Mouse (Mus musculus) neural tube, embryonic 12.5 days (tissue): ENCODE measurements around the gene Epb41l2. TPM values are rescaled to one million over a fixed set of nuclear protein-coding genes. Genes with fewer than 3 reads are reported as not detected.
A peak's percentile ranks its signal among the peaks of the same experiment; 100 is the strongest.

ENCODE experiments used
- ATAC-seq: fragments of 200-750 bp; cut with Nextera tagmentation; 2 replicates; pipeline ENCODE4 v1.8.0; 2017; ENCODE audit warnings: low read depth, mild to moderate bottlenecking, moderate TSS enrichment, moderate library complexity; ENCODE audit not compliant: low FRiP score
- H3K27ac ChIP-seq: fragments of 300-500 bp; sonication (generic); 2 replicates; pipeline ENCODE4 v1.5.1; 2016
- H3K27me3 ChIP-seq: fragments of 300-500 bp; sonication (generic); replicated peaks from 2 replicates; pipeline ENCODE4 v1.6.1; 2016; ENCODE audit warnings: mild to moderate bottlenecking
- H3K36me3 ChIP-seq: fragments of 300-500 bp; sonication (generic); 2 replicates; pipeline ENCODE4 v1.6.1; 2016; ENCODE audit warnings: mild to moderate bottlenecking
- H3K4me1 ChIP-seq: fragments of 300-500 bp; sonication (generic); 2 replicates; pipeline ENCODE4 v1.6.1; 2016
- H3K4me2 ChIP-seq: fragments of 300-500 bp; sonication (generic); replicated peaks from 2 replicates; pipeline ENCODE4 v1.6.1; 2016; ENCODE audit warnings: mild to moderate bottlenecking
- H3K4me3 ChIP-seq: fragments of 300-500 bp; sonication (generic); 2 replicates; pipeline ENCODE4 v1.5.1; 2016
- H3K9ac ChIP-seq: fragments of 300-500 bp; sonication (generic); 2 replicates; pipeline ENCODE4 v1.6.1; 2016; ENCODE audit warnings: mild to moderate bottlenecking
- H3K9me3 ChIP-seq: fragments of 300-500 bp; sonication (generic); 2 replicates; pipeline ENCODE4 v1.6.1; 2016; ENCODE audit warnings: mild to moderate bottlenecking
- WGBS: fragments of 180-500 bp; shearing (Covaris S2); methylation state at CpG from one replicate; pipeline ENCODE4 v1.1.7; 2016; 5-methylcytosine and 5-hydroxymethylcytosine counted together
- polyA plus RNA-seq: library from polyadenylated mRNA; unstranded; fragments of >200 nt; fragmentation: Nextera tagmentation; extraction: Ambion mirVana; gene quantifications from 2 replicates; pipeline ENCODE4 v1.2.1, GENCODE M21; 2016

Gene Epb41l2
- polyA plus RNA-seq, 1 experiment from 2014 or later: 40.2 TPM

- Histone ChIP-seq H3K27me3 (no peaks in the 10 kb centered on the region), H3K4me3 (no peak overlapping the region), H3K36me3 (no peaks in the 10 kb centered on the region), H3K9me3 (no peaks in the 10 kb centered on the region), H3K27ac (no peak overlapping the region), H3K9ac (no peak overlapping the region), H3K4me2 (no peak overlapping the region), H3K4me1 (no peaks in the 10 kb centered on the region)
- ATAC-seq: no peak
- WGBS: 83% methylated on average over 9 of the region's 9 CpGs
These were observed 174.1 kb downstream of the Epb41l2 start for GRCm38 (mm10) chr10:25533513-25534246.

- no peak overlapping the region for H3K9ac ChIP-seq
- H3K36me3 ChIP-seq: no peaks in the 10 kb centered on the region
- H3K4me2 ChIP-seq: no peak overlapping the region
- no peak overlapping the region for H3K27ac ChIP-seq
- H3K4me3 ChIP-seq: no peak overlapping the region
- 92% methylated on average over 5 of the region's 5 CpGs for WGBS
- no peaks in the 10 kb centered on the region for H3K4me1 ChIP-seq
- no peaks in the 10 kb centered on the region for H3K27me3 ChIP-seq
- no peak for ATAC-seq
- no peaks in the 10 kb centered on the region for H3K9me3 ChIP-seq
These were observed 174.9 kb downstream of the Epb41l2 start for GRCm38 (mm10) chr10:25534467-25534866.

GRCm38 (mm10) chr10:25535891-25536331, 176.3 kb downstream of the Epb41l2 start, which contains the start of gene Smlr1:
TSS of gene Smlr1 (minus strand) at chr10:25536267.
- Histone ChIP-seq H3K9me3 (no peaks in the 10 kb centered on the region), H3K4me2 (no peak within 1 kb of the TSS), H3K27me3 (no peaks in the 10 kb centered on the region), H3K9ac (no peak within 1 kb of the TSS), H3K36me3 (no peaks in the 10 kb centered on the region), H3K27ac (no peak within 1 kb of the TSS), H3K4me3 (no peak within 1 kb of the TSS), H3K4me1 (no peaks in the 10 kb centered on the region)
- ATAC-seq: no peak
- WGBS: 94% methylated on average over 10 of the region's 10 CpGs

- 89% methylated on average over 6 of the region's 6 CpGs for WGBS
- no peak overlapping the region for H3K4me2 ChIP-seq
- no peaks in the 10 kb centered on the region for H3K4me1 ChIP-seq
- ATAC-seq: no peak
- no peaks in the 10 kb centered on the region for H3K27me3 ChIP-seq
- no peak overlapping the region for H3K27ac ChIP-seq
- no peaks in the 10 kb centered on the region for H3K36me3 ChIP-seq
- no peak overlapping the region for H3K4me3 ChIP-seq
- H3K9me3 ChIP-seq: no peaks in the 10 kb centered on the region
- no peak overlapping the region for H3K9ac ChIP-seq
These were observed 177.0 kb downstream of the Epb41l2 start for GRCm38 (mm10) chr10:25536621-25537020.

DNA sequence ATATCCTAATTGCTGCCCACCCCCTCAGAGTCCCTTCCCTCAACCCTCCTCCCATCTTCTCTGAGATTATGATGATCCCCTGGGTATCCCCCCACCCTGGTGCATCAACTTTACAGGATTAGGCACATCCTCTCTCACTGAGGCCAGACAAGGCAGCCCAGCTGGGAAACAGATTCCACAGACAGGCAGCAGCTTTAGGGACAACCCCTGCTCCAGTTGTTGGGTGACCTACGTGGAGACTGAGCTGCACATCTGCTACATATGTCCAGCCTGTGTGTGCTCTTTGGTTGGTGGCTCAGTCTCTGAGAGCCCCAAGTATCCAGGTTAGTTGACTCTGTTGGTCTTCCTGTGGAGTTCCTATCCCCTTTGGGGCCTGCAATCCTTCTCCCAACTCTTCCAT, 179.1 kb downstream of the Epb41l2 start:
- no peaks in the 10 kb centered on the region for H3K27me3 ChIP-seq
- no peak overlapping the region for H3K9ac ChIP-seq
- H3K4me3 ChIP-seq: no peak overlapping the region
- no peak overlapping the region for H3K4me2 ChIP-seq
- H3K36me3 ChIP-seq: no peaks in the 10 kb centered on the region
- no peaks in the 10 kb centered on the region for H3K9me3 ChIP-seq
- H3K4me1 ChIP-seq: no peaks in the 10 kb centered on the region
- no peak for ATAC-seq
- H3K27ac ChIP-seq: no peak overlapping the region
- 81% methylated on average over 1 of the region's 1 CpGs for WGBS

GRCm38 (mm10) chr10:25539146-25539770, 179.7 kb downstream of the Epb41l2 start:
- no peak for ATAC-seq
- Histone ChIP-seq H3K4me1 (no peaks in the 10 kb centered on the region), H3K9me3 (no peaks in the 10 kb centered on the region), H3K36me3 (no peaks in the 10 kb centered on the region), H3K27me3 (no peaks in the 10 kb centered on the region), H3K27ac (no peak overlapping the region), H3K4me2 (no peak overlapping the region), H3K4me3 (no peak overlapping the region), H3K9ac (no peak overlapping the region)
- 88% methylated on average over 4 of the region's 4 CpGs for WGBS

DNA sequence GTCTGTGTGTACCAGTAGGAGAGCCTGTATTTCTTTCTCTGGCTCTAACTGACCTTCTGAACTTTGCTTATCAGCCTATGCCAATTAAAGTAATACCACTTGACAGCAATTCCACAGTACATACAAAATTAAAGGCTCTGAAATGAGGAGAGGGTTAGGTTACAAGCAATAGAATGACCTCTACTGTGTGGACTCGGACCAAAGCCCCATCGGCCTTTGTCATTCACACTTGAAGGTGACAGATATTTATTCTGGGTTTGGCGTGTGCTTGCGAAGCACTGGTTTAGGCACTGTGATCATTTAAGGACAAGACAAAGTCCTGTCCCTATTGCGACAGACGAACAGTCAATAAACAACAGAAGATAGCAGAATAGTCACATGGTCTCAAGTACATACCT, 180.2 kb downstream of the Epb41l2 start:
- H3K4me3 ChIP-seq: no peak overlapping the region
- no peaks in the 10 kb centered on the region for H3K36me3 ChIP-seq
- H3K9me3 ChIP-seq: no peaks in the 10 kb centered on the region
- H3K4me2 ChIP-seq: no peak overlapping the region
- H3K27ac ChIP-seq: no peak overlapping the region
- no peaks in the 10 kb centered on the region for H3K27me3 ChIP-seq
- WGBS: 89% methylated on average over 6 of the region's 6 CpGs
- ATAC-seq: no peak
- H3K9ac ChIP-seq: no peak overlapping the region
- H3K4me1 ChIP-seq: no peaks in the 10 kb centered on the region

- Histone ChIP-seq H3K9ac (no peak overlapping the region), H3K4me1 (no peaks in the 10 kb centered on the region), H3K4me2 (no peak overlapping the region), H3K36me3 (no peaks in the 10 kb centered on the region), H3K4me3 (no peak overlapping the region), H3K27me3 (no peaks in the 10 kb centered on the region), H3K9me3 (no peaks in the 10 kb centered on the region), H3K27ac (no peak overlapping the region)
- ATAC-seq: no peak
- WGBS: 97% methylated on average over 3 of the region's 3 CpGs
These were observed 181.5 kb downstream of the Epb41l2 start for GRCm38 (mm10) chr10:25541097-25541496.

- H3K9me3 ChIP-seq: no peaks in the 10 kb centered on the region
- no peak overlapping the region for H3K4me2 ChIP-seq
- no peak overlapping the region for H3K9ac ChIP-seq
- no peaks in the 10 kb centered on the region for H3K27me3 ChIP-seq
- no peaks in the 10 kb centered on the region for H3K4me1 ChIP-seq
- no peak overlapping the region for H3K4me3 ChIP-seq
- no peak for ATAC-seq
- no peaks in the 10 kb centered on the region for H3K36me3 ChIP-seq
- WGBS: 52% methylated on average over 4 of the region's 4 CpGs
- no peak overlapping the region for H3K27ac ChIP-seq
These were observed 193.3 kb downstream of the Epb41l2 start for GRCm38 (mm10) chr10:25552936-25553335.

- H3K27ac ChIP-seq: no peak overlapping the region
- H3K27me3 ChIP-seq: no peaks in the 10 kb centered on the region
- H3K4me2 ChIP-seq: 0 out of 2 replicates have a peak overlapping the region, but pooled peaks have one; percentile 23
- no peak overlapping the region for H3K4me3 ChIP-seq
- H3K9ac ChIP-seq: no peak overlapping the region
- 0 out of 2 replicates have a peak, but pooled peaks have one; percentile 65 for ATAC-seq
- WGBS: 51% methylated on average over 9 of the region's 9 CpGs
- H3K4me1 ChIP-seq: peaks cover 3% of the 10 kb centered on the region; the same call in 1 of the 2 replicates
- no peaks in the 10 kb centered on the region for H3K9me3 ChIP-seq
- H3K36me3 ChIP-seq: no peaks in the 10 kb centered on the region
These were observed 212.0 kb downstream of the Epb41l2 start for GRCm38 (mm10) chr10:25571319-25572240.
